Mouse (Mus musculus) limb, embryonic 12.5 days (tissue): Measurements from ENCODE around the gene Rpusd3. TPM values are rescaled to one million over a fixed set of nuclear protein-coding genes. Genes with fewer than 3 reads are reported as not detected.

Experiments used
- ATAC-seq: fragments of 200-750 bp; cut with Nextera tagmentation; 2 replicates; pipeline ENCODE4 v1.8.0; 2017; ENCODE audit warnings: low read depth, moderate TSS enrichment; ENCODE audit not compliant: insufficient number of reproducible peaks, insufficient read depth, low FRiP score, low TSS enrichment
- H3K27ac ChIP-seq: fragments of 300-500 bp; sonication (generic); 2 replicates; pipeline ENCODE4 v1.5.1; 2016; ENCODE audit warnings: mild to moderate bottlenecking, moderate library complexity
- H3K27me3 ChIP-seq: fragments of 300-500 bp; sonication (generic); 2 replicates; pipeline ENCODE4 v1.6.1; 2016; ENCODE audit warnings: mild to moderate bottlenecking, moderate library complexity
- H3K36me3 ChIP-seq: fragments of 300-500 bp; sonication (generic); 2 replicates; pipeline ENCODE4 v1.6.1; 2016; ENCODE audit warnings: mild to moderate bottlenecking, moderate library complexity
- H3K4me1 ChIP-seq: fragments of 300-500 bp; sonication (generic); replicated peaks from 2 replicates; pipeline ENCODE4 v1.6.1; 2016
- H3K4me2 ChIP-seq: fragments of 300-500 bp; sonication (generic); 2 replicates; pipeline ENCODE4 v1.6.1; 2016; ENCODE audit warnings: mild to moderate bottlenecking, moderate library complexity
- H3K4me3 ChIP-seq: fragments of 300-500 bp; sonication (generic); replicated peaks from 2 replicates; pipeline ENCODE4 v1.5.1; 2016; ENCODE audit warnings: mild to moderate bottlenecking
- H3K9ac ChIP-seq: fragments of 300-500 bp; sonication (generic); replicated peaks from 2 replicates; pipeline ENCODE4 v1.6.1; 2016; ENCODE audit warnings: mild to moderate bottlenecking, moderate library complexity
- H3K9me3 ChIP-seq: fragments of 300-500 bp; sonication (generic); 2 replicates; pipeline ENCODE4 v1.6.1; 2016; ENCODE audit warnings: mild to moderate bottlenecking, moderate library complexity
- WGBS: fragments of 180-500 bp; shearing (Covaris S2); methylation state at CpG from one replicate; pipeline ENCODE4 v1.1.7; 2016; 5-methylcytosine and 5-hydroxymethylcytosine counted together
- polyA plus RNA-seq: library from polyadenylated mRNA; unstranded; fragments of >200 nt; fragmentation: Nextera tagmentation; extraction: Ambion mirVana; gene quantifications from 2 replicates; pipeline ENCODE4 v1.2.1, GENCODE M21; 2016

Rpusd3 gene
- polyA plus RNA-seq, result 28.0 and 30.9 TPM in 2 replicates

DNA sequence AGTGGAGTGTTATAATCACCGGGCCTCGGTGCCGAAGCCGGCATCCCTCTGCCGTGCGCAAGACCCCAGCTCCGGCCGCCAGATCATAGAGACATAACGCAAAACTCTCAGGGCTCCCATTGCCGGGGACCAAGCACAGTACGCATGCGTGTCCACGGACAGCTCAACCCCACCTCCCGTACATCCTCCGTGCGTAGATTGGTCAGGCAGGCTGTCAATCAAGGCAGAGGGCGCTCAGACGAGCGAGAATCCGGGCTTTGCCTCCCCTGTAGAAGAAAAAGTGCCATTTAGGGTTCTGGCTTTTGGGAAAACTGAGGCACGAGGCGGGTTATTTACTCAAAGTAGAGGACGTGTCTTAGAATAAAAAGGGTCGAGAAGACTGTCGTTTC, at the start of gene Rpusd3:
Rpusd3 (minus strand) TSS at position 142 of the 389 bp plus-strand sequence.
- peak within 1 kb of the TSS; percentile 91 for H3K4me2 ChIP-seq
- ATAC-seq, result peak; percentile 96
- peak within 1 kb of the TSS; percentile 63 for H3K4me3 ChIP-seq
- H3K27me3 ChIP-seq, result no peaks in the 10 kb centered on the region
- no peaks in the 10 kb centered on the region for H3K9me3 ChIP-seq
- H3K9ac ChIP-seq, result peak within 1 kb of the TSS; percentile 78
- under 1% methylated on average over 25 of the region's 25 CpGs for WGBS
- peak within 1 kb of the TSS; percentile 78 for H3K27ac ChIP-seq
- peaks cover 17% of the 10 kb centered on the region for H3K4me1 ChIP-seq
- H3K36me3 ChIP-seq, result peaks cover 26% of the 10 kb centered on the region

DNA sequence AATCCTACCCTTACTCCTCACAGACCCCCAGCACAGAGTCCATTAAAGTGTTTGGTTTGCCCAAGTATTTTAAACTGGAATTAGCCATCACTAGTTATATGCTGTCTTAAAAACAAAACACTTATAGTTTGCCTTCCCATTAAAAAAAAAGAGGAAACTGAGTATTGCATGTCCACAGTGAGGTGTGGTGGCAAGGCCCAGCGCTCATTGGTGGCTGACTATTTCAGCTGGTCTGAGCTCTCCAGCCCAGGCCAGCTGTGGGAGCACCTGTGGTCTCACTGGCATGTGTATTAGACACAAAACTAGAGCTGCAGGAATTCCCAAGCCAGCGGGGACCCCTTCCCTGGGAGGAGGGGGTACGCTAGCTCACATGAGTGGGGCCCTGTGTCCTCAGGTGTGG, 49.4 kb upstream of the Rpusd3 start:
- no peak overlapping the region for H3K27ac ChIP-seq

DNA sequence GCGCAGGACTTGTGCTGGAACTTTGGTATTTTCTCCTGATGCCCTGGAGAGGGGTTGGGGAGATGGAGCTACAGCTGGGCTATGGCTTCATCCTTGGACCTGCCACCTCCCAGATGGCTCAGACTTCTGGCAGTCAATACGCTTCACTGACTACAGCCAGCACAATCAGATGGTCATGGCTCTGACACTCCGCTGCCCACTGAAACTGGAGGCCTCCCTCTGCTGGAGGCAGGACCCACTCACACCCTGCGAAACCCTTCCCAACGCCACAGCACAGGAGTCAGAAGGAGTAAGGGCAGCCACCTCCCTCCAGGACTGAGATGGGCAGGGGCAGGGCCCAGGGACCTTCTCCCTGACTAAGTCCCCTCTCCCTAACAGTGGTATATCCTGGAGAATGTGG, 46.5 kb upstream of the Rpusd3 start:
- Histone ChIP-seq H3K36me3 (no peaks in the 10 kb centered on the region), H3K27ac (no peak overlapping the region), H3K4me1 (peaks cover 12% of the 10 kb centered on the region), H3K9me3 (no peaks in the 10 kb centered on the region), H3K27me3 (peaks cover 35% of the 10 kb centered on the region), H3K4me3 (no peak overlapping the region), H3K9ac (no peak overlapping the region), H3K4me2 (no peak overlapping the region)
- ATAC-seq, result no peak
- 60% methylated on average over 5 of the region's 5 CpGs for WGBS

More for the DNA sequence above, 49.4 kb upstream of the Rpusd3 start:
- Histone ChIP-seq H3K4me1 (peaks cover 24% of the 10 kb centered on the region), H3K4me3 (peak overlapping the region; percentile 41; the same call in 1 of the 2 replicates), H3K36me3 (no peaks in the 10 kb centered on the region), H3K4me2 (peak overlapping the region; percentile 71), H3K27me3 (peaks cover 53% of the 10 kb centered on the region), H3K9ac (0 out of 2 replicates have a peak overlapping the region, but pooled peaks have one; percentile 12), H3K9me3 (no peaks in the 10 kb centered on the region)
- no peak for ATAC-seq
- 65% methylated on average over 3 of the region's 3 CpGs for WGBS

DNA sequence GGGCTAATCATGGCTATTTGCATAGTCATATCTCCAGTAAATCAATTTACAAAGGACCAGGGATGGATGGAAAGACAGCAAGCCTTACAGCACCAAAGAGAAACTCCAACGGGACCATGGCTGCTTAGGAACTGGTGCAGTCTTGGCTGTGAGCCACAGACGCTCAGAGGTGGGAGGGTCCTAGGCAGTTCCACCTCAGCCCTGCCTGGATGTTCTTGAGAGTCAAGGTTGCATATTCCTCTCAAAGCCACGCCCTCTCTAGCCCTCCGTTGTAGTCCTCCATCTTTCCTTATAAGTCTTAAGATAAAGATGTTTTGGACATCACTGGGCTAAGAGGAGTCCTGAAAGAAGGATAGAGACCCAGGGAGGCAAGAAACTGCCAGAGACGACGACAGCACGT, 44.9 kb upstream of the Rpusd3 start:
- H3K27me3 ChIP-seq, result peaks cover 21% of the 10 kb centered on the region
- no peaks in the 10 kb centered on the region for H3K9me3 ChIP-seq
- no peak for ATAC-seq
- 0 out of 2 replicates have a peak, but pooled peaks cover 5% of the 10 kb centered on the region for H3K4me1 ChIP-seq
- no peak overlapping the region for H3K4me2 ChIP-seq
- WGBS, result 62% methylated on average over 7 of the region's 7 CpGs
- H3K27ac ChIP-seq, result no peak overlapping the region
- no peak overlapping the region for H3K9ac ChIP-seq
- H3K36me3 ChIP-seq, result no peaks in the 10 kb centered on the region
- no peak overlapping the region for H3K4me3 ChIP-seq

DNA sequence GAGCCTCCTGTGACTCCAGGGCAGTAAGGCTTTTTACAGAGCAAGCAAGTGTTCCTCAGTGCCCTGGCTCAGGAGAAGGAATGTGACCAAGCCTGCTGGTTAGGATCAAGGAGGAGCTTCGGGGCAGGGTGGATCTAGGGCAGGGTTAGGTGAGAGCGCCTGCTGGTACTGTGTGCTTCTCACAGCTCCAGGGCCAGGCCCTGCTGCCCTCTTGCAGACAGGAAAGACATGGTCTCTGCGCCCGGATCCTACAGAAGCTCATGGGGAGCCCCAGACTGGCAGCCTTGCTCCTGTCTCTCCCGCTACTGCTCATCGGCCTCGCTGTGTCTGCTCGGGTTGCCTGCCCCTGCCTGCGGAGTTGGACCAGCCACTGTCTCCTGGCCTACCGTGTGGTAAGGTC, 39.5 kb upstream of the Rpusd3 start:
- no peak for ATAC-seq
- Histone ChIP-seq H3K27me3 (peaks cover 5% of the 10 kb centered on the region; the same call in 1 of the 2 replicates), H3K9ac (no peak overlapping the region), H3K4me3 (no peak overlapping the region), H3K9me3 (no peaks in the 10 kb centered on the region), H3K4me2 (0 out of 2 replicates have a peak overlapping the region, but pooled peaks have one; percentile 8), H3K36me3 (no peaks in the 10 kb centered on the region), H3K27ac (no peak overlapping the region), H3K4me1 (no peaks in the 10 kb centered on the region)
- 55% methylated on average over 10 of the region's 10 CpGs for WGBS

DNA sequence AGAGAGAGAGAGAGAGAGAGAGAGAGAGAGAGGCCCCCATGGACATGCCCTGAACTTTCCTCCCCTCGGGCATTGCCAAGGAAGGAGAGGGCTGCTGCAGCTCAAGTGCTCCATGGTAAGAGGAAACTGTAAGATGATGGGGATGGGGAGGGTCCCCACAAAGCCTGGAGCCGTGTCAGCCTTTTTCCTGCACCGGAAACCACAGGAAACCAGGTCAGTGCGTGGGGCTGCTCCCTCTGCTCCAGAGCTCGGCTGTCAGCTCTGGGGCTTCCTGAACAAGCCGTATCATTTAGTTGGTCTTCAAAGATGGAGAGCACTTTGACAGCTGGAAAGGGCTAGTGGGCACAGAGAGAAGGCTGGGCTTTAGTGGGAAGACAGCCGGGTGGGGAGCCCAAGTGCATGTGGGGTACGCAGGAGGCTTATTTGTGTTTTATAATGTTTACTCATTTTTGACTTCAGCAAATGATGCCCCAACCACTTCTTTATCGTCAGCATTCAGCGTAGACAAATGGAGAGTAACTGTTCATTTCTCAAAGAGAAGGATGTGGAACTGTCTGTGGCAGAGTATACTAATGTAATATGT, 38.9 kb upstream of the Rpusd3 start, which contains the start of gene Il17re:
Il17re (plus strand) TSS at position 533 of the 583 bp plus-strand sequence.
- no peaks in the 10 kb centered on the region for H3K9me3 ChIP-seq
- no peak for ATAC-seq
- peaks cover 5% of the 10 kb centered on the region; the same call in 1 of the 2 replicates for H3K27me3 ChIP-seq
- H3K9ac ChIP-seq, result no peak within 1 kb of the TSS
- no peaks in the 10 kb centered on the region for H3K36me3 ChIP-seq
- WGBS, result 62% methylated on average over 10 of the region's 10 CpGs
- H3K4me3 ChIP-seq, result no peak within 1 kb of the TSS
- no peaks in the 10 kb centered on the region for H3K4me1 ChIP-seq
- 0 out of 2 replicates have a peak within 1 kb of the TSS, but pooled peaks have one; percentile 8 for H3K4me2 ChIP-seq
- H3K27ac ChIP-seq, result no peak within 1 kb of the TSS

DNA sequence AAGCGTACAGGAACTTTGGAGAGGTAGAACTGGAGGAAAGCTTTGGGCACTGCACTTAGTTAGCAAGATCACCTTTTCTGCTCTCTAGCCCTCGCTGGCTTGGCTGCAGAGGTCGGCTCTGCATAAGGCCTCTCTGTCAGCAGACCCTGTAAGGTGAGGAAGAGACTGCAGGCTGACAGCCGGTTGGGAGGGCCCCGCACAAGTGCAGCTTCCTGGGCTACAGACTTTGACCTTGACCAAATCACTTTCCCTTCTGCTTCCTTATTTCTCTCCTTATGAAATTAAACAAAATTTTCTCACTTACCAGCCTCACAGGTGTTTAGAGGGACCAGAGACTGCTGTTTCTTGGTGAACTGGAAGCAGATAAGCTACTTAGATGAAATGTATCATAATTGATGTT, 35.9 kb upstream of the Rpusd3 start:
- WGBS, result 64% methylated on average over 5 of the region's 5 CpGs
- Histone ChIP-seq H3K4me2 (no peak overlapping the region), H3K9ac (no peak overlapping the region), H3K4me1 (no peaks in the 10 kb centered on the region), H3K27ac (no peak overlapping the region), H3K4me3 (no peak overlapping the region), H3K27me3 (peaks cover 5% of the 10 kb centered on the region; the same call in 1 of the 2 replicates), H3K36me3 (no peaks in the 10 kb centered on the region), H3K9me3 (no peaks in the 10 kb centered on the region)
- no peak for ATAC-seq

DNA sequence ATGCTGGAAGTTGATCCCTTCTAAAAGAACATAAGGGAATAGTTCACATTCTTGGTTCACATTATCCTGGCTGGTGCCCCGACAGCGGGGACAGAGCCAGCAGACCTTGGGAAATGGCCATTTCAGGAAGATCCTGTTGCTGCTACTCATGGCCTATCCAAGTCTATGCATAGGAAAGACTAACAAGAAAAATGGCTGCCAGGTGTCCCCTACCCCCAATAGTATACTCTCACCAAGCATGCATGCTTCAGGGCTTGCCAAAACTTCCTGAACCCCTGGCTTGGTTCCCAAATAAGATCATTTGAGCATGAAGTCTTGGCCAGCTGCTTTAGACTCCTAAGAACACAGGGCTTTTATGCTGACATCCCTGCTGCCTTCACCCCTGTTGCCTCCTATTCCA, 32.7 kb upstream of the Rpusd3 start:
- Histone ChIP-seq H3K27ac (no peak overlapping the region), H3K36me3 (peaks cover 28% of the 10 kb centered on the region), H3K9me3 (no peaks in the 10 kb centered on the region), H3K4me1 (no peaks in the 10 kb centered on the region), H3K4me3 (no peak overlapping the region), H3K27me3 (no peaks in the 10 kb centered on the region), H3K4me2 (no peak overlapping the region), H3K9ac (no peak overlapping the region)
- 81% methylated on average over 2 of the region's 2 CpGs for WGBS
- no peak for ATAC-seq

DNA sequence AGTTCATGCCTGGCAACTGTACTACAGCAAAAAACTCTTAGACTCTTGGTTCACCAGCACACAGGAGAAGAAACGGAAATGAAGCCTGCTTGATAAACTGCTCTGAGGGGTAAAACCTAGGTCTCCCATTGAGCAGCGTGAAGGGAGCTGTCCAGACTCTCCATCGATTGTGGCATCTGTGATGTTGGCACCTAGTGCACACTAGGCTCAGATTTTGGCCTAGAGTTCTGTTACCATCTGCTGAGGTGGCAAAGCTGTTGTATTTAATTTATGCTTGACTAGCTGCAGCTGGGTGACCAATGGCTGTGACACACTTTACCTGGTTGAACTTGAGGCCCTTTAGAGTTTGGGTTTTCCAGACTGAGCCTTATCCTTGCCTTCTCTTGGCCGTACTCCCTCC, 28.5 kb upstream of the Rpusd3 start:
- Histone ChIP-seq H3K9ac (no peak overlapping the region), H3K27me3 (no peaks in the 10 kb centered on the region), H3K27ac (no peak overlapping the region), H3K4me2 (no peak overlapping the region), H3K4me1 (peaks cover 9% of the 10 kb centered on the region), H3K4me3 (no peak overlapping the region), H3K36me3 (peaks cover 45% of the 10 kb centered on the region), H3K9me3 (no peaks in the 10 kb centered on the region)
- 97% methylated on average over 4 of the region's 4 CpGs for WGBS
- no peak for ATAC-seq

DNA sequence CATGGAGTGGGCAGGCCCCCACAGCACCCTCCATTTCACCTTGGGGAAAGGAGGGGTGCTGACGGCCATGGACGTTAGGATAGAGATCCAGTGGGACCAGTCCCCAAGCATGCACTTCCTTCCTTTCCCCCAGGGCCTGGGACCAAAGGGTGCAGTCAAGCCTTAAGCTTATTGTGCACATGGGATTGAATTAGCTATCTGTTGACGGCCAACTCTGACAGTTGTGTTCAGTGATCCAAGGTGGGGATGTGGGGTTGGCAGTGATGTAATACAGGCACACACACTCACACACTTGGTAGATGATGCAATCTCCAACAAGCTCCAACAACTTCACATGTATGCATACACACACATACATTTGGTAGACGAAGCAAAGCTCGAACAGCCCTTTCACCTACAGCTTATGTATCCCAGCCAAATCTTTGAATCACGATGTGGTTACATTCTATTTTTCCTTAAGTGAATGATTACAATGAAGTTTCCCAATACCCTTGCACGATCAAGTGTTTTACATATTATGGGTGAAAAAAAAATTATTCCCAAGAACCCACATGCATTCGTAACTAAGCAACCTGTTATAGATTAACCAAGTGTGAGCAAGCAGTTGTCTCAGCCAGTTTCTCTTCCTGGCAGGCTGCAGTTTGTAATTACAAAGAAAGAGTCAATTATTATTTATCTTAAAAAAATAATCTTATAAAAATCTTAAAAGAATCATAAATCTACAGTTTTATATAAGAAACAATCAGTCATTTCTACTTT, 25.2 kb upstream of the Rpusd3 start:
- H3K4me3 ChIP-seq, result no peak overlapping the region
- H3K9me3 ChIP-seq, result no peaks in the 10 kb centered on the region
- no peak overlapping the region for H3K4me2 ChIP-seq
- 90% methylated on average over 8 of the region's 8 CpGs for WGBS
- peaks cover 41% of the 10 kb centered on the region for H3K36me3 ChIP-seq
- H3K27me3 ChIP-seq, result no peaks in the 10 kb centered on the region
- H3K9ac ChIP-seq, result no peak overlapping the region
- no peak overlapping the region for H3K27ac ChIP-seq
- ATAC-seq, result no peak
- H3K4me1 ChIP-seq, result peaks cover 12% of the 10 kb centered on the region

DNA sequence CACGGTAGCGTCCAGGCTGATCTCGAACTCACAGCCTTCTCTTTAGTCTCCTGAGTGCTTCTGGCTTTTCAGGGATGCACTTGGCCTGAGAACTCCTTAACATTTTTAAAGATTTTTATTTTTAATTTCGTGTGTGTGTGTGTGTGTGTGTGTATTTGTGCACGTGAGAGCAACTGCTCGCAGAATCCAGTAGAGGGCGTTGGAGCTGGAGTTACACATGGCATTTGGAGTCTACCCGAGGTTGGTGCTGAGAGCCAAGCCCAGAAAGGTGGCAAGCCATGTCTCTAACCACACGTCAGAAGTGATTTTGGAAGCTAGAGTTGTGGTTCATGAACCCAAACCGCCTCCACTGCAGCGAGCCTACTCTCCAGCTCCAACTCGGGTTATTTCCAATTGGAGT, 24.0 kb upstream of the Rpusd3 start:
- H3K27ac ChIP-seq, result no peak overlapping the region
- ATAC-seq, result no peak
- H3K27me3 ChIP-seq, result no peaks in the 10 kb centered on the region
- no peaks in the 10 kb centered on the region for H3K9me3 ChIP-seq
- H3K4me1 ChIP-seq, result peaks cover 12% of the 10 kb centered on the region
- WGBS, result 47% methylated on average over 12 of the region's 12 CpGs
- H3K4me3 ChIP-seq, result peak overlapping the region; percentile 96
- peak overlapping the region; percentile 94 for H3K9ac ChIP-seq
- peaks cover 29% of the 10 kb centered on the region for H3K36me3 ChIP-seq
- peak overlapping the region; percentile 82 for H3K4me2 ChIP-seq
